Mouse (Mus musculus) spleen, postnatal 4 days (tissue): ENCODE data around the gene Fzd2.
"Not testable (repeated sequence)": the region's sequence is repeated elsewhere in the genome, so short reads cannot be mapped to it uniquely, and the experiment has no call there.

Source experiments
- DNase-seq, 2 experiments: peaks; one replicate each; pipeline ENCODE4 v3.0.0; 2022; ENCODE audit warnings: low spot score in 2 of 2

The Fzd2 gene

GRCm38 (mm10) chr11:102604010-102604584 is at the start of gene Fzd2:
Gene Fzd2, plus strand, starts transcription at chr11:102604396.
- DNase-seq: no peak

GRCm38 (mm10) chr11:102555400-102556030 is 48.7 kb upstream of the Fzd2 start:
- no peak for DNase-seq

GRCm38 (mm10) chr11:102556031-102556715 is 48.0 kb upstream of the Fzd2 start, which contains the start of gene Gpatch8:
Gene Gpatch8, minus strand, starts transcription at chr11:102556392.
- peak; percentile 88 to 95 for DNase-seq

- no peak for DNase-seq
These were observed 47.5 kb upstream of the Fzd2 start for GRCm38 (mm10) chr11:102556716-102557074.

GRCm38 (mm10) chr11:102557386-102557785 is 46.8 kb upstream of the Fzd2 start:
- DNase-seq: no peak

- DNase-seq: no peak
These were observed 45.5 kb upstream of the Fzd2 start for GRCm38 (mm10) chr11:102558704-102559103.

- not testable (repeated sequence) for DNase-seq
These were observed 39.1 kb upstream of the Fzd2 start for GRCm38 (mm10) chr11:102564952-102565671.

- no peak for DNase-seq
These were observed 38.5 kb upstream of the Fzd2 start for GRCm38 (mm10) chr11:102565741-102566140.

GRCm38 (mm10) chr11:102566290-102566689 is 37.9 kb upstream of the Fzd2 start:
- DNase-seq: no peak

- no peak for DNase-seq
These were observed 37.0 kb upstream of the Fzd2 start for GRCm38 (mm10) chr11:102567157-102567556.

- DNase-seq: no peak
These were observed 36.5 kb upstream of the Fzd2 start for GRCm38 (mm10) chr11:102567723-102568122.

GRCm38 (mm10) chr11:102568191-102568590 is 36.0 kb upstream of the Fzd2 start:
- DNase-seq: no peak

GRCm38 (mm10) chr11:102568756-102569377 is 35.3 kb upstream of the Fzd2 start:
- no peak for DNase-seq

- peak; percentile 78 to 94 for DNase-seq
These were observed 31.1 kb upstream of the Fzd2 start for GRCm38 (mm10) chr11:102572866-102573663.

GRCm38 (mm10) chr11:102575034-102575433 is 29.2 kb upstream of the Fzd2 start:
- DNase-seq: no peak

GRCm38 (mm10) chr11:102576050-102576754 is 28.0 kb upstream of the Fzd2 start:
- no peak for DNase-seq

- DNase-seq: peak; percentile 73 to 92
These were observed 25.7 kb upstream of the Fzd2 start for GRCm38 (mm10) chr11:102578341-102579118.

GRCm38 (mm10) chr11:102579165-102580033 is 24.8 kb upstream of the Fzd2 start, which contains the start of gene Gm11627:
Gene Gm11627, minus strand, starts transcription at chr11:102579461.
- DNase-seq: no peak

- no peak for DNase-seq
These were observed 24.2 kb upstream of the Fzd2 start for GRCm38 (mm10) chr11:102580034-102580330.
